Mouse (Mus musculus) lung, adult 2 months (tissue): ENCODE results near the gene Itgb3. TPM values are rescaled to one million over a fixed set of nuclear protein-coding genes. Genes with fewer than 3 reads are reported as not detected.

ENCODE experiments used
- DNase-seq: peaks from one replicate; pipeline ENCODE4 v3.0.0; 2022
- H3K4me1 ChIP-seq: fragments of 200-500 bp; 2 replicates; pipeline ENCODE4 v1.6.1; 2011; ENCODE audit warnings: low read length; ENCODE audit not compliant: control insufficient read depth, insufficient read depth
- H3K4me3 ChIP-seq: fragments of 200-500 bp; replicated peaks from 2 replicates; pipeline ENCODE3; 2011; ENCODE audit warnings: low read depth, mild to moderate bottlenecking, control low read depth, low read length; ENCODE audit errors: extremely low read depth
- CTCF ChIP-seq: fragments of 200-500 bp; IDR thresholded peaks from 2 replicates; pipeline ENCODE4 v1.5.1; 2011; ENCODE audit warnings: mild to moderate bottlenecking, low read length, control low read depth; ENCODE audit not compliant: insufficient read depth
- POLR2A ChIP-seq: fragments of 200-500 bp; IDR thresholded peaks from 2 replicates; pipeline ENCODE4 v1.6.1; 2011; ENCODE audit warnings: low read depth, mild to moderate bottlenecking, control low read depth, low read length, borderline replicate concordance; ENCODE audit errors: extremely low read depth
- WGBS: fragments of 180-500 bp; shearing (Covaris S2); methylation state at CpG from one replicate; pipeline ENCODE4 v1.1.7; 2018; 5-methylcytosine and 5-hydroxymethylcytosine counted together
- polyA plus RNA-seq: library from polyadenylated mRNA; depleted of rRNA; stranded (reverse); fragments of >200 nt; gene quantifications from 2 replicates; pipeline ENCODE4 v1.2.3, GENCODE M21; 2012

Gene Itgb3
- polyA plus RNA-seq, 1 experiment: 16.2 TPM

- no peak for DNase-seq
- no peak overlapping the region for H3K4me3 ChIP-seq
- 48% methylated on average over 2 of the region's 2 CpGs for WGBS
- H3K4me1 ChIP-seq: peaks cover 9% of the 10 kb centered on the region
- TF ChIP-seq POLR2A (no peak), CTCF (no peak)
Observed at GRCm38 (mm10) chr11:104582308-104582606, 25.5 kb upstream of the Itgb3 start.

GRCm38 (mm10) chr11:104582630-104583364, 25.0 kb upstream of the Itgb3 start:
- no peak for DNase-seq
- 56% methylated on average over 13 of the region's 13 CpGs for WGBS
- no peak overlapping the region for H3K4me3 ChIP-seq
- no peak for TF ChIP-seq POLR2A
- no peak for TF ChIP-seq CTCF
- H3K4me1 ChIP-seq: peaks cover 9% of the 10 kb centered on the region

- H3K4me3 ChIP-seq: no peak overlapping the region
- no peak for TF ChIP-seq CTCF
- no peak for TF ChIP-seq POLR2A
- H3K4me1 ChIP-seq: peaks cover 5% of the 10 kb centered on the region
- 89% methylated on average over 5 of the region's 5 CpGs for WGBS
- DNase-seq: no peak
Observed at GRCm38 (mm10) chr11:104585495-104585894, 22.3 kb upstream of the Itgb3 start.

GRCm38 (mm10) chr11:104587904-104588303, 19.9 kb upstream of the Itgb3 start:
- no peak for TF ChIP-seq CTCF
- no peak for TF ChIP-seq POLR2A
- WGBS: 94% methylated on average over 9 of the region's 9 CpGs
- DNase-seq: no peak
- Histone ChIP-seq H3K4me3 (no peak overlapping the region), H3K4me1 (peaks cover 13% of the 10 kb centered on the region)

- no peak for DNase-seq
- Histone ChIP-seq H3K4me3 (no peak overlapping the region), H3K4me1 (peaks cover 13% of the 10 kb centered on the region)
- WGBS: 86% methylated on average over 2 of the region's 2 CpGs
- TF ChIP-seq CTCF (no peak), POLR2A (no peak)
Observed at GRCm38 (mm10) chr11:104588513-104588912, 19.3 kb upstream of the Itgb3 start.

- 78% methylated on average over 1 of the region's 1 CpGs for WGBS
- no peak for TF ChIP-seq POLR2A
- no peak for TF ChIP-seq CTCF
- Histone ChIP-seq H3K4me3 (no peak overlapping the region), H3K4me1 (peaks cover 13% of the 10 kb centered on the region)
- no peak for DNase-seq
Observed at GRCm38 (mm10) chr11:104589570-104589969, 18.2 kb upstream of the Itgb3 start.

GRCm38 (mm10) chr11:104590148-104590547, 17.7 kb upstream of the Itgb3 start:
- Histone ChIP-seq H3K4me3 (no peak overlapping the region), H3K4me1 (peaks cover 13% of the 10 kb centered on the region)
- peak; percentile 72 for DNase-seq
- WGBS: 0% methylated on average over 8 of the region's 8 CpGs
- TF ChIP-seq POLR2A: no peak
- peak; percentile 91 for TF ChIP-seq CTCF

- 46% methylated on average over 13 of the region's 13 CpGs for WGBS
- no peak for DNase-seq
- Histone ChIP-seq H3K4me1 (peaks cover 13% of the 10 kb centered on the region), H3K4me3 (no peak overlapping the region)
- TF ChIP-seq CTCF: no peak
- TF ChIP-seq POLR2A: no peak
Observed at GRCm38 (mm10) chr11:104592066-104592835, 15.5 kb upstream of the Itgb3 start.

- peaks cover 4% of the 10 kb centered on the region; the same call in 1 of the 2 replicates for H3K4me1 ChIP-seq
- 40% methylated on average over 10 of the region's 10 CpGs for WGBS
- TF ChIP-seq POLR2A: no peak
- no peak for TF ChIP-seq CTCF
- DNase-seq: no peak
- H3K4me3 ChIP-seq: no peak overlapping the region
Observed at GRCm38 (mm10) chr11:104596365-104596764, 11.4 kb upstream of the Itgb3 start.
